Mouse (Mus musculus) small intestine, adult 2 months (tissue): ENCODE data around the gene Ntm.

Source experiments
- CTCF ChIP-seq: fragments of 200-500 bp; IDR thresholded peaks from 2 replicates; pipeline ENCODE4 v1.5.1; 2012; ENCODE audit warnings: low read depth, mild to moderate bottlenecking, control low read depth, inconsistent platforms, low read length, moderate library complexity, mixed read lengths; ENCODE audit not compliant: insufficient replicate concordance, insufficient read length; ENCODE audit errors: extremely low read depth
- POLR2A ChIP-seq: fragments of 200-500 bp; IDR thresholded peaks from 2 replicates; pipeline ENCODE4 v1.6.1; 2012; ENCODE audit warnings: low read depth, mild to moderate bottlenecking, control low read depth, inconsistent platforms, low read length, moderate library complexity

DNA sequence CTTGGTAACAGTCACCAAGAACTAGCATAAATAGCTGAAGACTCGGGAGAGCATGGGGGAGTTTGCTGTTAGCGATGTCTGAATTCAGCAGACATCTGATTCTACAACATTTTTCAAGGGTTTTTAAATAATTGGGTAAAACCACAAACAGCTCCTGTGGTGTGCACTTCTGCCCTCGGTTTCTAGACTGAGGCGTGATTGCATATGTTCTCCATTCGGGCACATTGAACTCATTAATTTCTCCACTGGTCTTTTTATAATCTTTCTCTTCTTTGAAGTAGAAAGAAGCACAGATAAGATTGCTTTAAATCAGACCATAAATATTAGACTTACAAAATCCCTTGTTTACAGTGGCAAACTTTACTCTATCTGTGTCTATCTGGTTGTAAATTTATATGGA, 862.3 kb downstream of the Ntm start:
- no peak for TF ChIP-seq POLR2A
- TF ChIP-seq CTCF = no peak
